Mouse (Mus musculus) heart, embryonic 15.5 days (tissue): ENCODE data around the gene Siah3. TPM values are rescaled to one million over a fixed set of nuclear protein-coding genes. Genes with fewer than 3 reads are reported as not detected.

ENCODE experiments used
- ATAC-seq: fragments of 200-750 bp; cut with Nextera tagmentation; replicated peaks from 2 replicates; pipeline ENCODE4 v1.8.0; 2017; ENCODE audit warnings: low read depth, moderate TSS enrichment; ENCODE audit not compliant: insufficient number of reproducible peaks, insufficient read depth, low FRiP score
- H3K27ac ChIP-seq: fragments of 300-500 bp; sonication (generic); 2 replicates; pipeline ENCODE4 v1.5.1; 2015; ENCODE audit warnings: mild to moderate bottlenecking, inconsistent platforms
- H3K27me3 ChIP-seq: fragments of 300-500 bp; sonication (generic); 2 replicates; pipeline ENCODE4 v1.6.1; 2015; ENCODE audit warnings: inconsistent platforms
- H3K36me3 ChIP-seq: fragments of 300-500 bp; sonication (generic); 2 replicates; pipeline ENCODE4 v1.6.1; 2015; ENCODE audit warnings: mild to moderate bottlenecking, inconsistent platforms
- H3K4me1 ChIP-seq: fragments of 300-500 bp; sonication (generic); replicated peaks from 2 replicates; pipeline ENCODE4 v1.6.1; 2015; ENCODE audit warnings: inconsistent platforms
- H3K4me2 ChIP-seq: fragments of 300-500 bp; sonication (generic); 2 replicates; pipeline ENCODE4 v1.6.1; 2015; ENCODE audit warnings: inconsistent platforms, mild to moderate bottlenecking, moderate library complexity
- H3K4me3 ChIP-seq: fragments of 300-500 bp; sonication (generic); 2 replicates; pipeline ENCODE4 v1.5.1; 2015; ENCODE audit warnings: mild to moderate bottlenecking, inconsistent platforms
- H3K9ac ChIP-seq: fragments of 300-500 bp; sonication (generic); 2 replicates; pipeline ENCODE4 v1.6.1; 2015; ENCODE audit warnings: mild to moderate bottlenecking, inconsistent platforms
- H3K9me3 ChIP-seq: fragments of 300-500 bp; sonication (generic); replicated peaks from 2 replicates; pipeline ENCODE4 v1.6.1; 2016; ENCODE audit warnings: inconsistent platforms
- WGBS: fragments of 180-500 bp; shearing (Covaris S2); methylation state at CpG from one replicate; pipeline ENCODE4 v1.1.7; 2015; ENCODE audit warnings: mixed read lengths; 5-methylcytosine and 5-hydroxymethylcytosine counted together
- polyA plus RNA-seq: library from polyadenylated mRNA; unstranded; fragments of >200 nt; fragmentation: Nextera tagmentation; extraction: Ambion mirVana; gene quantifications from 2 replicates; pipeline ENCODE4 v1.2.1, GENCODE M21; 2015

Gene Siah3
- polyA plus RNA-seq, 1 experiment from 2014 or later = 0.03 TPM

DNA sequence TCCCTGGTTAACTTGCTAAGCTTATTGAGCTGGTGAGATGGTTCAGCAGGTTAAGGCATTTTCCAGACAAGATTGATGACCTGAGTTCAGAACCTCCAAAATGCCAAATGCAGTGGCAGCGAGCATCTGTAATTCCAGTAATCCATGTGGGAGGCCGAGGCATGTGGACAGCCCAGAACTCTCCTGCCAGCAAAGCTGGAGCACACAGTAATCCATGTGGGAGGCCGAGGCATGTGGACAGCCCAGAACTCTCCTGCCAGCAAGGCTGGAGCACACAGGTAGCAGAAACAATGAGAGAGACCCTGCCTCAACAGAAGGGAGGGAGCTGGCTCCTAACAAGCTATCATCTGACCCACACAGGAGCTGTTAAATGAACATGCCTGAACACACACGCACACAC lies 13.2 kb downstream of the Siah3 start:
- 72% methylated on average over 4 of the region's 4 CpGs for WGBS
- Histone ChIP-seq H3K27ac (no peak overlapping the region), H3K9ac (no peak overlapping the region), H3K4me2 (no peak overlapping the region), H3K27me3 (no peaks in the 10 kb centered on the region), H3K4me3 (no peak overlapping the region), H3K9me3 (no peaks in the 10 kb centered on the region), H3K4me1 (no peaks in the 10 kb centered on the region), H3K36me3 (no peaks in the 10 kb centered on the region)
- no peak for ATAC-seq

DNA sequence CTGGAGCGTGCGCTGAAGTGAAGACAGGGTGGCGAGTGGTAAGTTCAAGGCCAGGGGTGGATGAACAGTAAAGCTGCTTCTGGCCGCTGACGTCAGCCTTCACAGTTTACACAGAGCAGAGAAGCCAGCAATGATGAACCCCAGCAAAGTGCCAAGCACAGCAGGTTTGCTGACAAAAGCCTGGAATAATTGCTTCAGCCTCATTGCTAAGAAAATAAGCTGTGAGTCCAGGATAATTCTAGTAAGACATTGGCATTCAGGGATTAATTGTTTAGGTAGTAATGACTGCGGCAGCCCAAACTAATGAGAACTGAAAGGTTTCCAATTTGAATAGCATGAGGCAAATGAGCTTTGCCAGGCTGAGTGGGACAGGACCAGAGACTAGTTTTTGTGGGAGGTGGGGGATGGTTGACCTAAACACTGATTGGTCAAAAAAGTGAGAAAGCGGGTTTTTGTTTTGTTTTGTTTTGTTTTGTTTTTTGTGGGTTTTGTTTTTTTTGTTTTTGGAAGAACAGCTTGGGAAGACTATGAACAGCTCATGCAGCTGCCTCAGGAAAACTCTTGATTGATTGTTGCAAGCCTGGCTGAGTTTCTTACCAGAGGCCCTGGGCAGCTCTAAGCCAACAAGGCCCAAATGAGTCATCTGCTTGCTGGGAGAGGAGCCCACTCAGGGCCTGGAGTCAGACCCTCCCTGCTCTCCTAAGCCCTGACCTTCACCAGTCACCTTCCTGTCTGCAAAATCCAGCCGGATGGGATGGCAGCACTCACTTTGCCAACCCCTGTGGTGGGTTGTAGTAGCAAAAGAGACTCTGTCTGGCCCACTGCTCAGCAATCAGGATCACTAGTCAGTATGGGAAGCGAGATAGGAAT lies 17.5 kb downstream of the Siah3 start:
- Histone ChIP-seq H3K4me3 (no peak overlapping the region), H3K9me3 (no peaks in the 10 kb centered on the region), H3K9ac (no peak overlapping the region), H3K4me2 (no peak overlapping the region), H3K27ac (no peak overlapping the region), H3K27me3 (no peaks in the 10 kb centered on the region), H3K4me1 (no peaks in the 10 kb centered on the region), H3K36me3 (no peaks in the 10 kb centered on the region)
- 69% methylated on average over 9 of the region's 9 CpGs for whole genome bisulfite sequencing
- ATAC-seq = no peak

DNA sequence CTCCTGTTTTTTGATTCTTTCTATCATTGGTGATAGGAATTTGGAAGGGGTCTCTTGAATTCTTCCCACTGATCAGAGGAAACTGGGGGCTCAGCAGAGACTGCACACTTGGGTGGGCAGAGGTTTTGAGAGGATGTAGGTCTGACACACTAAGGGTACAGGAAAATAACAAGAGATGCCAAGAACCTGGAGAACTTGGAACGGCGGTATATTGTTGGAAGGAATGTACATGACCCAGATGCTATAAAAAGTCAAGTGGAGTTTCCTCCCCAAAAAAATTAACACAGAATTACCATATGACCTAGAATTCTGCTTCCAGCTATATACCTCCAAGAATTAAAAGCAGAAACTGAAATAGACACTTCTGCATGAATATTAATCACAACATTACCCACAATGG lies 20.1 kb downstream of the Siah3 start:
- ATAC-seq = no peak
- H3K27ac ChIP-seq = no peak overlapping the region
- H3K4me2 ChIP-seq = no peak overlapping the region
- no peaks in the 10 kb centered on the region for H3K9me3 ChIP-seq
- no peaks in the 10 kb centered on the region for H3K27me3 ChIP-seq
- no peaks in the 10 kb centered on the region for H3K4me1 ChIP-seq
- no peak overlapping the region for H3K4me3 ChIP-seq
- no peak overlapping the region for H3K9ac ChIP-seq
- 81% methylated on average over 2 of the region's 2 CpGs for WGBS
- H3K36me3 ChIP-seq = no peaks in the 10 kb centered on the region

DNA sequence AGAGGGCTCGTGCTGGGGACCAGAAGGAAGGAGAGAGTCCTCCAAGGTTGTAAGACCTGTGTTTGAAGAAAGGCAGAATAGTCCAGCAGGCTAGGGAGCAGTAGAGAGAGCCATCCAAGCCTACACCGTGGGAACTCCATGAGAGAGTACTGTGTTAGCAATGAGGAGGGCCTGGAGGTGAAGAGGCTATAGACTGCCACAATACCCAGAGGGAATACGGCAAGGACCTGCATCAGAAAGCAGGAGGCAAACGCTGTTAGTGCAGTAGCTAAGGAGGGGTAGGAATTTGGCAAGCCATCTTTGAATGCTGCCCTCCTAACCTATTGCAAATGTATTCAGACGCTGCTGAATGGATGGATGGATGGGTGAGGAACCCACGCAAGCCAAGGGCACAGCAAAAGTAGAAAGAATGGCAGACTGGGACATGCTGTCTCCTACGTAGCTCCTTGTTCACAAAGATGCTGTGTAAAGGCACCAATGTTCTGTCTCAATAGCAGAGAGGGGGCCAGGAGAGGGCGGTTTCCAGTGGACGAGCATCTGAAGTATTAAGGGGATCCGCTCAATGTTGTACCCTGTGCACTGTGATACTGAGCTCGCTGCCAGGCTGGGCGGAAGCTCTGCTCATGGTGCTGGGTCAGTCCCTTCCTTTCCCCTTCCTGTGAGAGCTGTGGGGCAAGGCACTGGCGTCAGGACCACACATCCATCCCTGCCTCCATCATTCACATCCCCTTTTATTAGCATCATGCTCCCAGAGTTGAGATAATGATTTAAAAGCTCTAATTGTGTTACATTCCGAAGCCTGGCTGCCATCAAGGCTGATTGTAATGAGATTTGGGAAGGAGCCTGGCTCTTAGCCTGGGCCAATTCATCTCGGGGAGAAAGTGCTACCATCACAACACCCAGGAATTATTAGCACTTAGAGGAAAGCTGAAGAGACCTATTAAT lies 26.7 kb downstream of the Siah3 start:
- Histone ChIP-seq H3K4me1 (no peaks in the 10 kb centered on the region), H3K4me3 (no peak overlapping the region), H3K4me2 (no peak overlapping the region), H3K27me3 (no peaks in the 10 kb centered on the region), H3K9me3 (no peaks in the 10 kb centered on the region), H3K9ac (no peak overlapping the region), H3K27ac (no peak overlapping the region), H3K36me3 (no peaks in the 10 kb centered on the region)
- no peak for ATAC-seq
- WGBS = 76% methylated on average over 15 of the region's 15 CpGs

DNA sequence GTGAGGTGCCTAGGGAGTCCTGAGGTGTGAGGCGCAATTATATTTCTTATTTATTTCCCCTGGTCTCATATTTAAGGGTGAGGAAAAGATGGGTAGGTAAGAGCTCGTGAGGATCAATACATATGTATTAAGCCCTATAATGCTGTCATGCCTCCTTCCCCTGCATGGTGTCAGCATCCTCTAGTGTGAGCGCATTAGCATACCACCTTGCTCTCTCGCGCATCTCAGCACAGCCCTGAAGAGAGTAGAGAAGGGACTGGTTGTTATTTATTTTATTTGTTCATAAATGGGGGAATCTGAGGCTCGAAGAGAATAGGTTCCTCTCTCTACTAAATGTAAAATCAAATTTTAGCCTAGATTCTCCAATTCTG lies 27.4 kb downstream of the Siah3 start:
- Histone ChIP-seq H3K27me3 (no peaks in the 10 kb centered on the region), H3K4me3 (no peak overlapping the region), H3K4me2 (no peak overlapping the region), H3K9ac (no peak overlapping the region), H3K9me3 (no peaks in the 10 kb centered on the region), H3K36me3 (no peaks in the 10 kb centered on the region), H3K4me1 (no peaks in the 10 kb centered on the region), H3K27ac (no peak overlapping the region)
- WGBS = 81% methylated on average over 6 of the region's 6 CpGs
- no peak for ATAC-seq

DNA sequence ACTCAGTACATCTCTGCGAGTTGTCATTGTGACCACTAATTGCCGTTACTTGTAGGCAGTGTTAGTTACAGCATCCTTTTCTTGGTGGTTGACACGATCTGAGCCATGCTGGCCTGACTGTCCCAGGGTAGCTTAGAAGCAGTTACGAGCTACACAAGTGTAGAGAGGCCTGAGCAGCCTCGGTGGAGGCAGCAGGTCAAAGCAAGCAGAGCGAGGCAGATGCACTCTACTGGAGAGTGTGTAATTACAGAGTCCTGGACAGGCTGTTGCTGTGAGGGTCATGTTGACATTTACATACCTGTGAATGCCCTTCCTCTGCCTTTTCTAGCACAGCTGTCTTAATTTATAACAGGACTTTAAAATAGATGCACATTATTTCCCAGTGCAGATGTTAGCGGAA lies 32.1 kb downstream of the Siah3 start:
- no peaks in the 10 kb centered on the region for H3K27me3 ChIP-seq
- H3K27ac ChIP-seq = no peak overlapping the region
- no peak overlapping the region for H3K4me3 ChIP-seq
- H3K9ac ChIP-seq = no peak overlapping the region
- H3K4me1 ChIP-seq = 0 out of 2 replicates have a peak, but pooled peaks cover 2% of the 10 kb centered on the region
- no peaks in the 10 kb centered on the region for H3K9me3 ChIP-seq
- H3K4me2 ChIP-seq = no peak overlapping the region
- ATAC-seq = no peak
- WGBS = 72% methylated on average over 7 of the region's 7 CpGs
- no peaks in the 10 kb centered on the region for H3K36me3 ChIP-seq

DNA sequence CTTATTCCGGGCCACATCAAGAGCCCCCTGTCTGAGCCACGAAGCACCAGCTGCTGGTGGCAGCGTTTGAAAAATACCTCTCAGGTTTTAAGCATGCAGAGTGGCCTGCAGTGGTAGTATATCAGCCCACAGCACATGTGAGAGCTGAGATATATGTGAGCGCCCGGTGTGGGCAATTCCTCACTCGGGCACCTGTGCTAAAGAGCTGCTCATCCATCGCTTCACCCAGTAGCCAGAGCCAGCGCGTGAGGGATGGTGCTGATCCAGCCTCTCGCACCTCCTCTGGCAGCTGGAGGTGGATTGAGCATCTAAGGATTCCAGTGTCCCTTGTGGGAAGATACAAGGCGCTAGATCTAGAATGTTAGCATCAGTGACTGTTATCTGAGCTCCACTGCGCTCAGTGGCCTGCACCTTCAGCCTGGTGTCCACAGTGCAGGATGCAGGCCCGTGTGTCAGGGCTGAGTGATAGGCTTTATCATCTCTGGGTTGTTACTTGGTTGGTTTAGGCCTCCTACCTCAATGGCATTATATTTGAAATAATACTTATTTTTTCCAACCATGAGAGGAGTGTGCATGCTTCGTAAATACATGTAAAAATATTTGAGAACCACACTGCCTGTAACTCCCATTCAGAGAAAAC lies 37.9 kb downstream of the Siah3 start:
- no peaks in the 10 kb centered on the region for H3K27me3 ChIP-seq
- H3K9me3 ChIP-seq = no peaks in the 10 kb centered on the region
- no peak for ATAC-seq
- H3K4me3 ChIP-seq = no peak overlapping the region
- 0 out of 2 replicates have a peak, but pooled peaks cover 2% of the 10 kb centered on the region for H3K4me1 ChIP-seq
- H3K36me3 ChIP-seq = no peaks in the 10 kb centered on the region
- H3K27ac ChIP-seq = no peak overlapping the region
- H3K9ac ChIP-seq = no peak overlapping the region
- WGBS = 80% methylated on average over 14 of the region's 14 CpGs
- no peak overlapping the region for H3K4me2 ChIP-seq

DNA sequence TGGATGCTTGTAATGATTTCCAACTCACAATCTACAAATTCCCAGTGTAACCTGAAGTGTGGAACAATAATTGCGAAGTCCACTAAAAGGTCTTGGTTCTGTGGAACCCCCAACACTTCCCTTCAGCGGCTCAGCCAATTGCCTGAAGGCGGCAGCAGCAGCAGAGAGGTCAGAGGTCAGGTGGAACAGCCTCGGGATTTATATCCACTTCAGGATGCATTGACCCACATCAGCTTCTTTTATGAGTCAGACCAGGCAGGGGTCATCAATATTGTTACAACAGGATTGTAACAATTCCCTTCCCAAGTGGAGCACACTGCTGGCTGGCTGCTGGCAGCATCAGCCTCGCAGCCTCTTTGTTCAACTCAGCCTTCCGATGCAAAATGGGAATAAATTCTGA lies 39.1 kb downstream of the Siah3 start:
- Histone ChIP-seq H3K27me3 (no peaks in the 10 kb centered on the region), H3K4me1 (0 out of 2 replicates have a peak, but pooled peaks cover 2% of the 10 kb centered on the region), H3K36me3 (no peaks in the 10 kb centered on the region), H3K9me3 (no peaks in the 10 kb centered on the region), H3K9ac (no peak overlapping the region), H3K27ac (no peak overlapping the region), H3K4me2 (no peak overlapping the region), H3K4me3 (no peak overlapping the region)
- no peak for ATAC-seq
- WGBS = 78% methylated on average over 6 of the region's 6 CpGs

DNA sequence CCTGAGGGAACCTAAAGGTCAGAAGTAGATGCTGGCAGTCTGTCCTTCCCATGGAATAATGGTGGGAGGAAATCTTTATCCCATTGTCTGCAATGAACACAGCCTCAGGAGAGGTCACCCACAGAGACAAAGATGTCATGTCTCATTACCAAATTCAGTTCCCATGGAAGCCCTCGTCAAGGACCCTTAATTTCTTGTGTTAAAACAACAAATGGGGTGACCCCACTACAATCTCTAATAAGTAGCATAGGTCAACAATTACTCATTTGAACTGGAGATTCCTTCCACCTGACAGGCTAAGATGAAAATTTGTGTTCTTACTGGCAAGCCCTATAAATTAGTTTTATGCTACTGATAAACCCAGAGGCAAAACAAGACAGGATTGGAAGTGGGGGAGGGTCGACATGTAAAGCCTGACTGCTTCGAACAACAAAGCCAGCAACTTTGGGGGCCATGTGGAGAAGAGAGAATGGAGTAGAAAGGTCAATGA lies 45.8 kb downstream of the Siah3 start:
- peaks cover 3% of the 10 kb centered on the region; the same call in 1 of the 2 replicates for H3K4me1 ChIP-seq
- whole genome bisulfite sequencing = 65% methylated on average over 3 of the region's 3 CpGs
- ATAC-seq = no peak
- H3K27me3 ChIP-seq = no peaks in the 10 kb centered on the region
- no peak overlapping the region for H3K27ac ChIP-seq
- H3K36me3 ChIP-seq = no peaks in the 10 kb centered on the region
- H3K4me3 ChIP-seq = no peak overlapping the region
- no peaks in the 10 kb centered on the region for H3K9me3 ChIP-seq
- H3K4me2 ChIP-seq = no peak overlapping the region
- H3K9ac ChIP-seq = no peak overlapping the region

DNA sequence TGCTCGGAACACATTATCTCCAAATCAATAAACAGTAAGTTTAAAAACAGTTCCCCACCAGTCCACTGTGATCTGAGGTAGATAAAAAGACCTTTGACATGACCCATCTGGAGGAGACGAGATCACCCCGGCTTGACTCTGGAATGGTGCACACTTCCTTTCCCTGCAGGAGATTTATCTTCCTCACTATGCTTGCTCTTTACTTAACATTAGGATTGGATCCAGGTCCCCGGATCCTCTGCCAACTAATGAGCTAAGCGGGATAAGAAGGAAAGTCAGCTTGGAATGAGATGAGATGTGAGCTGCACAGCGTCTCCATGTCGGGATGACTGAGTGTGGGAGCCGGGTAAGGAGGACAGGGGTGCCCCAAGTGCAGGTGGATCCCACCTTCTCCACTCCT lies 46.7 kb downstream of the Siah3 start:
- 36% methylated on average over 8 of the region's 8 CpGs for WGBS
- ATAC-seq = no peak
- Histone ChIP-seq H3K4me2 (no peak overlapping the region), H3K9me3 (no peaks in the 10 kb centered on the region), H3K27ac (no peak overlapping the region), H3K4me1 (peaks cover 3% of the 10 kb centered on the region; the same call in 1 of the 2 replicates), H3K27me3 (no peaks in the 10 kb centered on the region), H3K9ac (no peak overlapping the region), H3K4me3 (no peak overlapping the region), H3K36me3 (no peaks in the 10 kb centered on the region)

DNA sequence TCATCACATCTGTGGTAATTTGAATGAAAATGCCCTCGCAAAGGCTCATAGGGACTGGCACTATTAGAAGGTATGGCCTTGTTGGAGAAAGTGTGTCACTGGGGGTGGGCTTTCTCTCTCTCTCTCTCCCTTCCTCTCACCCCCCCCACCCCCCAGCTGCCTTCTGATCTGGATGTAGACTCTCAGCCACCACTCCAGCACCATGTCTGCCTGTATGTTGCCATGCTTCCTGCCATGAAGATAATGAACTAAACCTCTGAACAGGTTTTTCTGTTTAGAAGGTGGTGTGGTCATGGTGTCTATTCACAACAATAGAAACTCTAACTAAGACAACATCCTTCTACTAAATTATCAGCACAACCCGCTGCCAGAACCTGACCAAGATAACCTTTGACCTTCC lies 48.5 kb downstream of the Siah3 start:
- Histone ChIP-seq H3K27ac (no peak overlapping the region), H3K9ac (no peak overlapping the region), H3K4me1 (peaks cover 3% of the 10 kb centered on the region; the same call in 1 of the 2 replicates), H3K27me3 (no peaks in the 10 kb centered on the region), H3K9me3 (no peaks in the 10 kb centered on the region), H3K4me3 (no peak overlapping the region), H3K36me3 (no peaks in the 10 kb centered on the region), H3K4me2 (no peak overlapping the region)
- WGBS = 39% methylated on average over 2 of the region's 2 CpGs
- ATAC-seq = no peak
